Mouse (Mus musculus) kidney, postnatal 0 days (tissue): ENCODE data around the gene Fan1. TPM values are rescaled to one million over a fixed set of nuclear protein-coding genes. Genes with fewer than 3 reads are reported as not detected.

ENCODE experiments used
- ATAC-seq: fragments of 200-750 bp; cut with Nextera tagmentation; replicated peaks from 2 replicates; pipeline ENCODE4 v1.8.0; 2017; ENCODE audit warnings: low read depth, moderate number of reproducible peaks, moderate TSS enrichment, moderate library complexity; ENCODE audit not compliant: low FRiP score
- DNase-seq: peaks from one replicate; pipeline ENCODE4 v3.0.0-alpha.2; 2016; ENCODE audit warnings: low spot score
- H3K27ac ChIP-seq: fragments of 300-500 bp; sonication (generic); 2 replicates; pipeline ENCODE4 v1.5.1; 2014; ENCODE audit warnings: mild to moderate bottlenecking
- H3K27me3 ChIP-seq: fragments of 300-500 bp; sonication (generic); 2 replicates; pipeline ENCODE4 v1.6.1; 2014; ENCODE audit warnings: low read length, mixed read lengths; ENCODE audit not compliant: insufficient read depth
- H3K36me3 ChIP-seq: fragments of 300-500 bp; sonication (generic); 2 replicates; pipeline ENCODE4 v1.6.1; 2014; ENCODE audit warnings: low read length, mixed read lengths; ENCODE audit not compliant: insufficient read depth
- H3K4me1 ChIP-seq: fragments of 300-500 bp; sonication (generic); replicated peaks from 2 replicates; pipeline ENCODE4 v1.6.1; 2014; ENCODE audit warnings: antibody characterized with exemption, low read length, mixed read lengths; ENCODE audit not compliant: insufficient read depth
- H3K4me2 ChIP-seq: fragments of 300-500 bp; sonication (generic); 2 replicates; pipeline ENCODE4 v1.6.1; 2014; ENCODE audit warnings: mild to moderate bottlenecking, low read length, moderate library complexity, mixed read lengths
- H3K4me3 ChIP-seq: fragments of 300-500 bp; sonication (generic); replicated peaks from 2 replicates; pipeline ENCODE4 v1.5.1; 2014; ENCODE audit warnings: low read depth, low read length
- H3K9ac ChIP-seq: fragments of 300-500 bp; sonication (generic); 2 replicates; pipeline ENCODE4 v1.6.1; 2014; ENCODE audit warnings: low read depth, low read length
- H3K9me3 ChIP-seq: fragments of 300-500 bp; sonication (generic); replicated peaks from 2 replicates; pipeline ENCODE4 v1.6.1; 2016; ENCODE audit warnings: low read length, inconsistent platforms, mixed read lengths
- CTCF ChIP-seq: IDR thresholded peaks from 2 replicates; pipeline ENCODE4 v1.5.1; 2016; ENCODE audit warnings: antibody characterized with exemption, low read depth, mild to moderate bottlenecking, moderate library complexity
- WGBS: fragments of 180-500 bp; shearing (Covaris S2); extraction: QIAGEN DNeasy Blood & Tissue Kit; methylation state at CpG from one replicate; pipeline ENCODE4 v1.1.7; 2014; 5-methylcytosine and 5-hydroxymethylcytosine counted together
- polyA plus RNA-seq: library from polyadenylated mRNA; unstranded; fragments of >200 nt; fragmentation: Nextera tagmentation; extraction: Ambion mirVana; gene quantifications from 2 replicates; pipeline ENCODE4 v1.2.1, GENCODE M21; 2015

Fan1 gene
- 4.0 and 4.9 TPM in 2 replicates for polyA plus RNA-seq

DNA sequence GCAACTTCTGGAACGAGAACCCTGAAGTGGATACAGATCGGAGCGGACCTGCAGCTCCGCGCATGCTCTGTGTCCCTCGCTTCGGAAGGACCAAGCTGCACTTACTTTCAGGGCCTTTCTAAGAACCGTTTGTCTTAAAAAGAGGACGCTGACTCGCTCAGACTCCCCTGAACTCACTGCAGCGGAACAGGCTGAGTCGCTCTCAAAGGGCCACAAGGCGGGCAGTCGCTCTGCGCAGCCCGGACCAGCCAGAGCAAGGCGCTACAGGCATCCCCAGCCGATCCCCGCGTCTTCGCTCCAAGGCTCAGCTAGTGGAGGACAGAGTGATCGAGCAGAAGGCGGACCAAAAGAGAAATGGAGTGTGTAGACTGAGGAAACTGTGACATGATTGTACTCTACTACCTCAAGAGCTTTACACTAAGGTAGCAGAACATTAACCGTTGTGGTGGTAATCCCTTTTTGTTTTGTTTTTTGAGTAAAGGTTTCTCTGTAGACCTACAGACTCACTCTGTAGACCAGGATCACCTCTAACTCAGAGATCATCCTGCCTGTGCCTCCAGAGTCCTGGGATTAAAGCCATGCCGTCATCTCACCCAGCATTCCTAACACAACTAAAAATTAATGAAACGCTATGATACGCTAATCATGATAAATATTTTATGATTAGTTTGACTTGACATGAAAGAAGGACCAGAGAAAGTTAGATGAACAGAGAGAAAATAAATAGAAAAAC is at the start of gene Fan1:
Gene Fan1, minus strand, starts transcription at position 266 of the 733 bp plus-strand sequence.
- H3K27me3 ChIP-seq: no peaks in the 10 kb centered on the region
- H3K9me3 ChIP-seq: no peaks in the 10 kb centered on the region
- DNase-seq (peak; percentile 92), ATAC-seq (peak; percentile 97)
- H3K4me3 ChIP-seq: peak within 1 kb of the TSS; percentile 54
- 4% methylated on average over 27 of the region's 27 CpGs for WGBS
- peak within 1 kb of the TSS; percentile 93 for H3K27ac ChIP-seq
- H3K4me2 ChIP-seq: peak within 1 kb of the TSS; percentile 67
- H3K36me3 ChIP-seq: peaks cover 18% of the 10 kb centered on the region
- H3K9ac ChIP-seq: peak within 1 kb of the TSS; percentile 70
- peak; percentile 54 for TF ChIP-seq CTCF
- peaks cover 6% of the 10 kb centered on the region; the same call in 1 of the 2 replicates for H3K4me1 ChIP-seq

DNA sequence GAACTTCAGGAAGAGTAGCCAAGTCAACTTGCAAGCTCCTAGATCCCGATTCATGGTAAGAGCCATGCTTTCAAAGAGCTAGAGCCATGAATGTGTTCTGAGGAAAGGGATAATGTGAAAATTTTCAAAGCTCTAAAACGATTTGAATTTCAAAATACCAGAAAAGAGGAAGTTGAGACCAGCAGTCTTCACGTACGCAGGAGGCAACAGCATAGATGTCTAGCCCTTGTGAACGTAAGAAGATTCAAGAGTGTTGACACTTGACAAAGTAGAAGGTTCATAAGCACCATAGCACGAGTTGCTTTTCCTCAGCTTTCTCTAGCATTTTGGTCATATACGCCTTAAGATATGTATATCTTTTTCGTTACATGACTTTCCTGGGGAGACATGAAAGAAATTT is 30.1 kb upstream of the Fan1 start:
- Histone ChIP-seq H3K27me3 (no peaks in the 10 kb centered on the region), H3K9me3 (no peaks in the 10 kb centered on the region), H3K27ac (no peak overlapping the region), H3K4me3 (no peak overlapping the region), H3K4me2 (no peak overlapping the region), H3K36me3 (0 out of 2 replicates have a peak, but pooled peaks cover 4% of the 10 kb centered on the region), H3K9ac (no peak overlapping the region), H3K4me1 (no peaks in the 10 kb centered on the region)
- ATAC-seq (no peak), DNase-seq (no peak)
- WGBS: 91% methylated on average over 8 of the region's 8 CpGs
- TF ChIP-seq CTCF: no peak

DNA sequence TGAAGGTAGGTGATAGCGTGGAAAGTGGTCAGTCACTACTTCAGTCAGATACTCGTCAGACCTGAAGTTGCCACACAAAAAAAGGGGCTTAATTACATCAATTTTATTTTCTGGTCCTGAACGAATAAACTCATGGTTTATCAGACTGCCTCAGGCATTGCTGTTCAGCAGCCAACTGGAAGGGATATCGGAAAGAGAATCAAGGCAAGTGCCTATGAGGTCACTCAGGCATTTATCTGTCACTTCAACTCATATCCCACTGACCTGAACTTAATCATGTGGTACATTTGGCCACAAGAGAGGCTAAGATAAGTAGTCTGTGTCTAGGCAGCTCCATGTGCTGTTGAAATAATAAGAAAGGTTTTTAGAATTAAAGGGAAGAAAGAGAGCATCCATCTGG is 28.6 kb upstream of the Fan1 start:
- no peak overlapping the region for H3K4me3 ChIP-seq
- 91% methylated on average over 4 of the region's 4 CpGs for WGBS
- DNase-seq (no peak), ATAC-seq (no peak)
- no peaks in the 10 kb centered on the region for H3K27me3 ChIP-seq
- no peaks in the 10 kb centered on the region for H3K9me3 ChIP-seq
- 0 out of 2 replicates have a peak, but pooled peaks cover 4% of the 10 kb centered on the region for H3K36me3 ChIP-seq
- no peak for TF ChIP-seq CTCF
- no peak overlapping the region for H3K9ac ChIP-seq
- no peaks in the 10 kb centered on the region for H3K4me1 ChIP-seq
- H3K27ac ChIP-seq: no peak overlapping the region
- no peak overlapping the region for H3K4me2 ChIP-seq

DNA sequence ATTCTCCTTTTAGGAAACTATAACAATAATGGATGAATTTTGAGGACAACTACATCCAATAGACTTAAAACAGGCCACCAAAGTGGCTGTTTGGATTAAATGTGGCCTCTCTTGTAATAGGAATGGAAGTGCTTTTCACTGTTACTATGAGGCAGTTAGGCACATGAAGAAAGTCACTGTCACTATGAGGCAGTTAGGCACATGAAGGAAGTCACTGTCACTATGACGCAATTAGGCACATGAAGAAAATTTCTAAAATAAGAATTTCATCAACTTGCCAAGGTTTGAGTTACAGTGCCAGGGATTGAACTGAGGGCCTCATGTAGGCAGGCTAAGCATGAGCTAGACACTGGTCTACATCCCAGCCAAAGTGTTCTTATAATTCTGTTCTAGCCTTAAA is 26.8 kb upstream of the Fan1 start:
- no peak for ATAC-seq
- 0 out of 2 replicates have a peak, but pooled peaks cover 4% of the 10 kb centered on the region for H3K36me3 ChIP-seq
- no peaks in the 10 kb centered on the region for H3K4me1 ChIP-seq
- H3K9me3 ChIP-seq: no peaks in the 10 kb centered on the region
- no peak overlapping the region for H3K9ac ChIP-seq
- H3K4me2 ChIP-seq: no peak overlapping the region
- no peak overlapping the region for H3K4me3 ChIP-seq
- H3K27me3 ChIP-seq: no peaks in the 10 kb centered on the region
- 95% methylated on average over 1 of the region's 1 CpGs for WGBS
- TF ChIP-seq CTCF: no peak
- no peak overlapping the region for H3K27ac ChIP-seq
- no peak for DNase-seq

DNA sequence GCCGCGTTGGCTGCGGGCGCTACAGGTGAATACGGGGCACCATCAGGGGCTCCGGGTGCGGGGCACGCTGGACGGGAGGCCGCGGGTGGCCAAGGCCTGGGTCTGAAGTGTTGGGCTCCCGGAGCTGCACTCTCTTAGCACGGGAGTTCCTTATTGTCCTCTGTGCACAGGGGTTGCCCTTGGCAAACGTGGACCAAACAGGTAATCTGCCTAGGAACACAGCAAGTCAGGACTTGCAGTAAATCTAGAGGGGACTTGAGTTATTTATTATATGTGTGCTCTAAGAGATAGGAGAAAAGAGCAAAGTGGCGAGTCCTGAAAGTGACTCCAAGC is 18.9 kb upstream of the Fan1 start:
- H3K9me3 ChIP-seq: no peaks in the 10 kb centered on the region
- 1% methylated on average over 15 of the region's 15 CpGs for WGBS
- peak; percentile 32 for DNase-seq
- peak; percentile 67 for ATAC-seq
- TF ChIP-seq CTCF: no peak
- H3K36me3 ChIP-seq: peaks cover 14% of the 10 kb centered on the region; the same call in 1 of the 2 replicates
- H3K27ac ChIP-seq: peak overlapping the region; percentile 86
- H3K4me3 ChIP-seq: peak overlapping the region; percentile 82
- H3K27me3 ChIP-seq: no peaks in the 10 kb centered on the region
- 0 out of 2 replicates have a peak, but pooled peaks cover 4% of the 10 kb centered on the region for H3K4me1 ChIP-seq
- H3K9ac ChIP-seq: peak overlapping the region; percentile 74
- H3K4me2 ChIP-seq: peak overlapping the region; percentile 94

DNA sequence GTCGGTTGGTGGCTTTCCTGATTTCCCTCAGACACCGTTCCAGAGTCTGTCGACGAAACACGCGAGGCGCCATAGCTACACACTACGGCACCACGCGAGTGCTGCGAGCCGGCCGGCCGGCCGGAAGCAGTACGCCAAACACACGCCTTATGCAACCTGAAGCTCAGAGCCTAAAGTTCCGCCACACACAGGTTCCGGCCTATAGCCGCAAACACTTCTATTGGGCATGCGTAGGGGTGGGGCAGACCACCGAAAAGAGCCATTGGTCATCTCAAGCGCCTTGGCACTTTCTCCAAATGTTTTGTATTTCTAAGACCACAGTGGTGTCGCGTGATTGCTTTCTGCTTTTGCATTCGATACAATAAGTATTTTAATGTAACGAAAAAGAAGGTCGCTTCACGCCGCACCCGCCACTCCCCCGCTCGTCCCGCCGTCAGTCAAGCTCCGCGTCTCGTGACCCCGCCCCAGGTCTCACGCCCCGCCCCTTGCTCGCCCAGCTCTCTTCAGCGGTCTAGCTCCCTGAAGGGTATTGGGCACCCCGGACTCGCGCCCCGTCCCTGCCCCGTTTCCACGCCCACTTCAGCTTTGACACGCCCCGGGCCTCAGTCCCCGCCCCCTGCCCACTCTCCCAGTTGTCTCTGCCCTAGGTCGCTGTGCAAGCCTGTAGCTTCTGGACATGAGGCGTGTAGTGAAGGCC is 18.4 kb upstream of the Fan1 start, which contains the start of the genes Mphosph10 and Mcee:
Gene Mphosph10, minus strand, starts transcription at position 147 of the 697 bp plus-strand sequence.
Gene Mcee, plus strand, starts transcription at position 486 of the 697 bp plus-strand sequence.
- peak; percentile 99 for ATAC-seq
- H3K4me3 ChIP-seq: peak within 1 kb of the TSS; percentile 82
- DNase-seq: peak; percentile 98
- no peaks in the 10 kb centered on the region for H3K9me3 ChIP-seq
- no peaks in the 10 kb centered on the region for H3K27me3 ChIP-seq
- peak within 1 kb of the TSS; percentile 94 for H3K4me2 ChIP-seq
- under 1% methylated on average over 54 of the region's 54 CpGs for WGBS
- 0 out of 2 replicates have a peak, but pooled peaks have one; percentile 8 for TF ChIP-seq CTCF
- H3K36me3 ChIP-seq: peaks cover 16% of the 10 kb centered on the region; the same call in 1 of the 2 replicates
- H3K27ac ChIP-seq: peak within 1 kb of the TSS; percentile 86
- H3K9ac ChIP-seq: peak within 1 kb of the TSS; percentile 74
- 0 out of 2 replicates have a peak, but pooled peaks cover 4% of the 10 kb centered on the region for H3K4me1 ChIP-seq
